Mouse (Mus musculus): ENCODE data around the gene Tm9sf4.

DNA sequence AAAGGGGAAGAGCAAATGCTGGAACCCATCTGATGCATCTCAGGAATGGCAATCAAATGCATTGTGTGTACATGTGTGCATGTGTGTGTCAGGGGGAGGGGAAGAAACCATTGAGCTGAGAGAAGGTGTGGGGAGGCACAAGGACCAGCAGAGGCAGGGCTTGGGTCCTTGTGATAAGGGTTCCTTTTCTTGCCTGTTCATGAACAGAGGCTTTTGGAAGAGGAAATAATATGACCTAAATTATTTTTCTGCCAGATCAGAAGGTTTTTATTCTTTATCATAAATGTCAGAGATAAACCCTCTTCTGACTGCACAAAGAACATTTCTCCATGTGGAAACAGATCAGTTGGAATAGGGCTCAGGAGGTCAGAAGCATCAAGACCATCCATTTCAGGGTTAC is 61.0 kb downstream of the Tm9sf4 start:
- TF ChIP-seq POLR2A (IDR thresholded peaks at IDR 0.05; ENCODE audit: borderline replicate concordance, extremely low read depth, low read depth, low read length): no peak
- TF ChIP-seq CTCF (IDR thresholded peaks at IDR 0.05; ENCODE audit: insufficient read depth, low read length): no peak
